Mouse (Mus musculus): ENCODE measurements around the gene Cggbp1. TPM values are rescaled to one million over a fixed set of nuclear protein-coding genes. Genes with fewer than 3 reads are reported as not detected.

Gene Cggbp1
- total RNA-seq, 2 experiments from 2014 or later = 21.4 to 25.0 TPM

- DNase-seq = peak; percentile 49
Measured at GRCm38 (mm10) chr16:64873416-64874305, 21.9 kb downstream of the Cggbp1 start.

- no peak for DNase-seq
Measured at GRCm38 (mm10) chr16:64875384-64875783, 23.6 kb downstream of the Cggbp1 start.

GRCm38 (mm10) chr16:64875822-64876221 lies 24.0 kb downstream of the Cggbp1 start:
- no peak for DNase-seq

GRCm38 (mm10) chr16:64876631-64877265 lies 25.0 kb downstream of the Cggbp1 start:
- DNase-seq = no peak

GRCm38 (mm10) chr16:64877314-64877713 lies 25.5 kb downstream of the Cggbp1 start:
- DNase-seq = no peak

- no peak for DNase-seq
Measured at GRCm38 (mm10) chr16:64878611-64879132, 26.9 kb downstream of the Cggbp1 start.

- DNase-seq = no peak
Measured at GRCm38 (mm10) chr16:64879735-64880134, 27.9 kb downstream of the Cggbp1 start.

- no peak for DNase-seq
Measured at GRCm38 (mm10) chr16:64880986-64881385, 29.2 kb downstream of the Cggbp1 start.

GRCm38 (mm10) chr16:64881442-64881841 lies 29.6 kb downstream of the Cggbp1 start:
- DNase-seq = no peak

- DNase-seq = no peak
Measured at GRCm38 (mm10) chr16:64883896-64884295, 32.1 kb downstream of the Cggbp1 start.

- DNase-seq = no peak
Measured at GRCm38 (mm10) chr16:64884420-64884838, 32.6 kb downstream of the Cggbp1 start.

GRCm38 (mm10) chr16:64885142-64885541 lies 33.3 kb downstream of the Cggbp1 start:
- DNase-seq = no peak

GRCm38 (mm10) chr16:64885547-64885946 lies 33.8 kb downstream of the Cggbp1 start:
- DNase-seq = no peak

GRCm38 (mm10) chr16:64889496-64889895 lies 37.7 kb downstream of the Cggbp1 start:
- no peak for DNase-seq

- DNase-seq = no peak
Measured at GRCm38 (mm10) chr16:64899084-64899483, 47.3 kb downstream of the Cggbp1 start.

GRCm38 (mm10) chr16:64903328-64903727 lies 51.5 kb downstream of the Cggbp1 start:
- no peak for DNase-seq

GRCm38 (mm10) chr16:64907112-64907511 lies 55.3 kb downstream of the Cggbp1 start:
- DNase-seq = no peak

- no peak for DNase-seq
Measured at GRCm38 (mm10) chr16:64908747-64909146, 57.0 kb downstream of the Cggbp1 start.

Other genes with a start within 250 kb of the Cggbp1 start
- not detected for gene Csnka2ip, start 249.6 kb upstream of the Cggbp1 start, total RNA-seq (2021)
- gene 4930453N24Rik, start 80.8 kb upstream of the Cggbp1 start, total RNA-seq (2021) = 10 to 100 TPM; 34.0 to 38.6 TPM
- gene Zfp654, start 344 bp upstream of the Cggbp1 start, total RNA-seq (2021) = 1 to 10 TPM; 7.1 to 7.5 TPM

Measured in gastrocnemius, postnatal 25 days (tissue).